Mouse (Mus musculus): ENCODE data around the gene Bud23.

DNA sequence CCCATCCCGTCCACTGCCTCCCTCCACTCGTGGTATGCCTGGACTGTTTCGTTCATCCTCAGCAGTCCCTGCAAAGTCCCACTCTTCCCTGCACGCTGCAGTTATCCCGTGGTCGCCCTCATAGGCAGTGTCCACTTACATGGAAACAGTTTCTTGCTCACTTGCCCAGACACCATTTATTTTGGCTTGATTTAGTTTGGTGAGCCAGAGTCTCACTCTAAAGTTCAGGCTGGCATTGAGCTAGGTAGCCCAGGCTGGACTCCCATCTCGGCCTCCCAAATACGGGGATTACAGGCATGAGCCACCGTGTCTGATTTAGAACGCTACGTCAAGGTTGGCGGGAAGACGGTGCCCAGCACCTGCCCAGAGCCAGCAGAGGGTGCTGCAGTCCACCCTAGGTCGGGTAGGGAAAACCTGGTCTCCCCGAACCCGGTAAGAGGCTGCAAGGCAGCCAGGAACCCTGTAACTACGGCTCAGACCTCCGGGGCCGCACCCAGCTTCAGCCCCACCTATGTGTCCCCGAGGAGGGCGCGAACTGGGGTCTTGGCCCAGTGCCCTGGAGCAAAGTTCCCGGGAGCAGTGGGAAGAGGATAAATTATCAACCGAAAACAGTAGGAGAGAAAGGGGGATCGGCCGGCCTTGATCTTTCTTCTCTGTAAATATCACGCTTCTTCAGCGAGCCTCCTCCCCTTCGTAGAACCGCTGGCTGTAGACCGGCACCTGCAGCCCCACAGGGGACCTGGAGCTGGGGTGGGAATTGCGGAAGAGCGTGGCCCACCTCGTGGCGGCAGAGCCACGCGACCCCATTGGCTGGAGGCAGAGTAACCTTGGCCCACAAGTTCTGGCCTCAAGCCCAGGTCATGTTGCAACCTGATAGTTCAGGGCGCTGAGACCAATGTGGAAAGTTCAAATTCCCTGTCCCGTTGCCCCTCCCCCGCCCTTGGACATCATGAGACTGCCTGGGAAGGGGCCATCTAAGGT, 43.1 kb upstream of the Bud23 start:
- peak; percentile 24; the same call in 1 of the 2 replicates for TF ChIP-seq CTCF (IDR thresholded peaks at IDR 0.05; ENCODE audit: extremely low read depth, insufficient read depth, insufficient read length, insufficient replicate concordance)
- TF ChIP-seq POLR2A (IDR thresholded peaks at IDR 0.05; ENCODE audit: low read depth, low read length) = no peak
